Mouse (Mus musculus) CH12.LX (cell line): ENCODE results near the gene Shtn1. TPM values are rescaled to one million over a fixed set of nuclear protein-coding genes. Genes with fewer than 3 reads are reported as not detected.

Source experiments
- DNase-seq: peaks from one replicate; pipeline ENCODE4 v3.0.0-alpha.2; 2013; ENCODE audit errors: extremely low read depth
- H3K27ac ChIP-seq: 2 replicates; pipeline ENCODE4 v1.5.1; 2012; ENCODE audit warnings: low read depth, mild to moderate bottlenecking, control low read depth, moderate library complexity; ENCODE audit not compliant: insufficient read depth
- H3K27me3 ChIP-seq: replicated peaks from 2 replicates; pipeline ENCODE3; 2012; ENCODE audit warnings: inconsistent platforms
- H3K36me3 ChIP-seq, 2 experiments: replicated peaks in 1 of 2; 2 replicates each; pipeline versions ENCODE3 to v1.6.1; 2012; ENCODE audit warnings: inconsistent platforms in 1 of 2, low read length in 1 of 2, mild to moderate bottlenecking in 1 of 2, mixed read lengths in 1 of 2, moderate library complexity in 1 of 2; ENCODE audit not compliant: control insufficient read depth in 1 of 2, insufficient read depth in 1 of 2
- H3K4me1 ChIP-seq, 2 experiments: 2 replicates each; pipeline ENCODE4 v1.6.1; 2012; ENCODE audit warnings: inconsistent platforms in 1 of 2, moderate library complexity in 1 of 2; ENCODE audit not compliant: insufficient read depth in 2 of 2, control insufficient read depth in 1 of 2
- H3K4me2 ChIP-seq: 2 replicates; pipeline ENCODE4 v1.6.1; 2012; ENCODE audit warnings: low read depth, mild to moderate bottlenecking, control low read depth; ENCODE audit not compliant: poor library complexity, insufficient read depth, severe bottlenecking
- H3K4me3 ChIP-seq, 3 experiments: fragments of 150-350 bp in 1 of 3; sonication (generic) in 1 of 3; replicated peaks in 1 of 3; 2 replicates each; pipeline versions ENCODE3 to v1.5.1; 2011 to 2012; ENCODE audit warnings: low read depth in 2 of 3, low read length in 2 of 3, mild to moderate bottlenecking in 2 of 3, moderate library complexity in 2 of 3, control low read depth in 1 of 3, improper control_type of control experiment in 1 of 3, inconsistent platforms in 1 of 3, mixed read lengths in 1 of 3; ENCODE audit not compliant: poor library complexity in 1 of 3
- H3K79me2 ChIP-seq: replicated peaks from 2 replicates; pipeline ENCODE4 v1.6.1; 2012; ENCODE audit warnings: mild to moderate bottlenecking, moderate library complexity; ENCODE audit not compliant: control insufficient read depth, poor library complexity, insufficient read depth, severe bottlenecking; ENCODE audit errors: extremely low read depth
- H3K9ac ChIP-seq: 2 replicates; pipeline ENCODE4 v1.6.1; 2012; ENCODE audit warnings: low read depth, mild to moderate bottlenecking, control low read depth, moderate library complexity; ENCODE audit not compliant: insufficient read depth
- H3K9me3 ChIP-seq: replicated peaks from 2 replicates; pipeline ENCODE3; 2012; ENCODE audit warnings: low read length, inconsistent platforms, mixed read lengths
- CHD1 ChIP-seq: IDR thresholded peaks from 2 replicates; pipeline ENCODE4 v1.6.1; 2012; ENCODE audit warnings: low read depth, low read length, improper control_type of control experiment, inconsistent platforms
- CHD2 ChIP-seq: IDR thresholded peaks from 2 replicates; pipeline ENCODE4 v1.6.1; 2011; ENCODE audit warnings: low read length, improper control_type of control experiment
- CTCF ChIP-seq, 2 experiments: IDR thresholded peaks in 1 of 2; conservative IDR thresholded peaks in 1 of 2; 2 replicates each; pipeline ENCODE4 v1.5.1; 2011 to 2012; ENCODE audit warnings: low read depth in 2 of 2, low read length in 2 of 2, improper control_type of control experiment in 1 of 2, inconsistent platforms in 1 of 2, mild to moderate bottlenecking in 1 of 2, moderate library complexity in 1 of 2
- E2F4 ChIP-seq: IDR thresholded peaks from 2 replicates; pipeline ENCODE4 v1.6.1; 2011; ENCODE audit warnings: low read depth, low read length, improper control_type of control experiment; ENCODE audit not compliant: insufficient replicate concordance
- ETS1 ChIP-seq: conservative IDR thresholded peaks from 2 replicates; pipeline ENCODE4 v1.6.1; 2012; ENCODE audit warnings: low read depth, mild to moderate bottlenecking, inconsistent platforms, low read length, improper control_type of control experiment, moderate library complexity
- GABPA ChIP-seq: IDR thresholded peaks from 2 replicates; pipeline ENCODE4 v1.6.1; 2012; ENCODE audit warnings: low read depth, low read length, improper control_type of control experiment, inconsistent platforms; ENCODE audit not compliant: insufficient replicate concordance
- HCFC1 ChIP-seq: IDR thresholded peaks from 2 replicates; pipeline ENCODE4 v1.6.1; 2012; ENCODE audit warnings: low read depth, mild to moderate bottlenecking, inconsistent platforms, low read length, improper control_type of control experiment
- IRF4 ChIP-seq: IDR thresholded peaks from 2 replicates; pipeline ENCODE4 v1.6.1; 2014; ENCODE audit warnings: low read depth, mild to moderate bottlenecking, inconsistent platforms, low read length, improper control_type of control experiment
- JUN ChIP-seq: IDR thresholded peaks from 2 replicates; pipeline ENCODE4 v1.6.1; 2011; ENCODE audit warnings: low read depth, mild to moderate bottlenecking, low read length, improper control_type of control experiment, moderate library complexity; ENCODE audit not compliant: insufficient read depth
- KAT2A ChIP-seq: IDR thresholded peaks from 2 replicates; pipeline ENCODE4 v1.6.1; 2012; ENCODE audit warnings: low read length, improper control_type of control experiment, inconsistent platforms; ENCODE audit not compliant: insufficient replicate concordance
- MAFK ChIP-seq: IDR thresholded peaks from 2 replicates; pipeline ENCODE4 v1.6.1; 2011; ENCODE audit warnings: low read length, improper control_type of control experiment; ENCODE audit not compliant: insufficient replicate concordance
- MAZ ChIP-seq: IDR thresholded peaks from 2 replicates; pipeline ENCODE4 v1.6.1; 2012; ENCODE audit warnings: low read depth, mild to moderate bottlenecking, inconsistent platforms, low read length, improper control_type of control experiment, moderate library complexity
- MEF2A ChIP-seq: IDR thresholded peaks from 2 replicates; pipeline ENCODE4 v1.6.1; 2014; ENCODE audit warnings: low read depth, mild to moderate bottlenecking, inconsistent platforms, low read length, improper control_type of control experiment, borderline replicate concordance
- MXI1 ChIP-seq: IDR thresholded peaks from 2 replicates; pipeline ENCODE4 v1.6.1; 2011; ENCODE audit warnings: mild to moderate bottlenecking, low read depth, low read length, improper control_type of control experiment
- NELFE ChIP-seq: IDR thresholded peaks from 2 replicates; pipeline ENCODE4 v1.6.1; 2011; ENCODE audit warnings: low read depth, low read length, improper control_type of control experiment
- NRF1 ChIP-seq: IDR thresholded peaks from 2 replicates; pipeline ENCODE4 v1.6.1; 2014; ENCODE audit warnings: low read depth, mild to moderate bottlenecking, inconsistent platforms, low read length, improper control_type of control experiment, moderate library complexity
- PAX5 ChIP-seq: IDR thresholded peaks from 2 replicates; pipeline ENCODE4 v1.6.1; 2012; ENCODE audit warnings: low read length, inconsistent platforms, mixed read lengths
- POLR2A ChIP-seq: IDR thresholded peaks from 2 replicates; pipeline ENCODE4 v1.6.1; 2011; ENCODE audit warnings: low read depth, mild to moderate bottlenecking, improper control_type of control experiment, low read length
- RAD21 ChIP-seq: IDR thresholded peaks from 2 replicates; pipeline ENCODE4 v1.6.1; 2011; ENCODE audit warnings: low read depth, mild to moderate bottlenecking, low read length, improper control_type of control experiment, moderate library complexity
- RCOR1 ChIP-seq: conservative IDR thresholded peaks from 2 replicates; pipeline ENCODE4 v1.6.1; 2012; ENCODE audit warnings: low read depth, mild to moderate bottlenecking, inconsistent platforms, low read length, improper control_type of control experiment
- SMC3 ChIP-seq: IDR thresholded peaks from 2 replicates; pipeline ENCODE4 v1.6.1; 2011; ENCODE audit warnings: low read depth, low read length, improper control_type of control experiment
- USF1 ChIP-seq: IDR thresholded peaks from 2 replicates; pipeline ENCODE4 v1.6.1; 2014; ENCODE audit warnings: low read depth, mild to moderate bottlenecking, inconsistent platforms, low read length, improper control_type of control experiment
- ZC3H11A ChIP-seq: IDR thresholded peaks from 2 replicates; pipeline ENCODE4 v1.6.1; 2012; ENCODE audit warnings: low read depth, mild to moderate bottlenecking, inconsistent platforms, low read length, improper control_type of control experiment
- ZKSCAN1 ChIP-seq: IDR thresholded peaks from 2 replicates; pipeline ENCODE4 v1.6.1; 2012; ENCODE audit warnings: low read depth, inconsistent platforms, low read length, improper control_type of control experiment, borderline replicate concordance
- ZMIZ1 ChIP-seq: IDR thresholded peaks from 2 replicates; pipeline ENCODE4 v1.6.1; 2012; ENCODE audit warnings: low read depth, mild to moderate bottlenecking, inconsistent platforms, low read length, improper control_type of control experiment
- ZNF384 ChIP-seq: IDR thresholded peaks from 2 replicates; pipeline ENCODE4 v1.6.1; 2012; ENCODE audit warnings: low read depth, low read length, improper control_type of control experiment, inconsistent platforms
- dilution Hi-C: fragments of 300-500 bp; cut with MboI; formaldehyde crosslinking; loops from 2 replicates; pipeline ENCODE4 v1.14.3; 2020; ENCODE audit warnings: low sequenced_read_pairs; ENCODE audit not compliant: extremely low pct_unique_long_range_greater_than_20kb, extremely low pct_ligation_motif_present
- in situ Hi-C: fragments of 300-500 bp; cut with MboI; formaldehyde crosslinking; loops from 3 replicates; pipeline ENCODE4 v1.14.3; 2019; ENCODE audit warnings: low sequenced_read_pairs, low pct_ligation_motif_present, low pct_unique_long_range_greater_than_20kb, mixed read lengths
- polyA plus RNA-seq: library from polyadenylated mRNA; unstranded; fragments of >175 nt; gene quantifications from 2 replicates; pipeline ENCODE4 v1.2.1, GENCODE M21; 2012; ENCODE audit warnings: low read depth; ENCODE audit not compliant: insufficient read length
- total RNA-seq, 2 experiments: library from RNA; depleted of rRNA; stranded (reverse); fragments of 300-350 nt in 1 of 2; fragments of >200 nt in 1 of 2; gene quantifications; 2 replicates each; pipeline ENCODE4 v1.2.3; 2012 to 2014

Gene Shtn1
- total and polyA plus RNA-seq, 3 experiments: 6.4 to 20.9 (median 12.1) TPM

DNA sequence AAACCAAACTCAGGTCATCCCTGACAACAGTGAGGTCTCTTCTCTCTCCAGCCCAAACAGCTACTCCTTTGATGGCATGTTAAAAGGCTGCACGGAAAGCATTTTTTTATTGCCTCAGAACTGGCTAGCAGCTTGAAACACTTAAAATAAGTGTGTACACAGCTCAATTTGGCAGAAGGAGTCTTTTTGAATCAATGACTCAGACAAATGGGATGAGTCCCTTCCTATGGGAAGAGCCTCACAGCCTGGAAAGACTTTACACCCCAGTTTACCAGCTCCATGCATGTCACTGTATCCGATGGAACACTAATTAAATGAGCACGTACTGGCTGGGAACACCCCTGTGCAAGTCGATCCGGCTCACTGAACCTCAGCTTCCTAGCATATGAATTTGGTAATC, 12.3 kb downstream of the Shtn1 start:
- H3K36me3 ChIP-seq: peaks cover 0 to 33% of the 10 kb centered on the region in 2 experiments
- TF ChIP-seq CHD2 (no peak), MAZ (no peak), MEF2A (no peak), SMC3 (no peak), KAT2A (no peak), USF1 (no peak)

DNA sequence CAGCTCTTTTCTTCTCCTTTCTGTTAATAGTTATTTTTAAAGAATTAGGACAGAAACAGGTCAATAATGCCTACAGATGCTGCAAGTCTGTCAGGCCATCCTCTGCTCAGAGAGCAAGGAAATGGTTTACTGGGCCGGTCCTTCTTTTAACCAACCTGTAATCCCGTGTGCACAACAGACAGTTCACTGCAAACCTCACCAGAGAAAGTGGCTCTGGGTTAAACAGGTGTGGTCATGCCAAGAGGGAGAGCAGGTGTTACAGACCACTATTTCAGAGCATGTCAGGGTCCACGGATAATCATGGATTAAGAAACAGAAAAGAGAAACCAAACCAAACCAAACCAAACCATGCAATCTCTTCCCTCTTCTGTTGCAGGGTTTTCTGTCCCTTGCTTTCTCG, 17.8 kb downstream of the Shtn1 start:
- Histone ChIP-seq H3K4me1 (no peaks in the 10 kb centered on the region), H3K9ac (no peak overlapping the region), H3K36me3 (peaks cover 0 to 32% of the 10 kb centered on the region in 2 experiments), H3K4me2 (no peak overlapping the region), H3K9me3 (no peaks in the 10 kb centered on the region), H3K27ac (no peak overlapping the region), H3K79me2 (no peaks in the 10 kb centered on the region), H3K27me3 (no peaks in the 10 kb centered on the region), H3K4me3 (no peak overlapping the region)
- no peak for DNase-seq
- in situ Hi-C loops (no loop called here), dilution Hi-C loops (no loop called here)
- TF ChIP-seq ZKSCAN1 (no peak), PAX5 (no peak), MXI1 (no peak), POLR2A (no peak), ZC3H11A (no peak), HCFC1 (no peak), ZMIZ1 (no peak), ZNF384 (no peak), NELFE (no peak)

More for the DNA sequence above, 12.3 kb downstream of the Shtn1 start:
- H3K4me2 ChIP-seq: no peak overlapping the region
- no peaks in the 10 kb centered on the region for H3K27me3 ChIP-seq
- no peak overlapping the region for H3K4me3 ChIP-seq
- H3K27ac ChIP-seq: no peak overlapping the region
- dilution Hi-C loops (no loop called here), in situ Hi-C loops (no loop called here)
- H3K4me1 ChIP-seq: peaks cover 7 to 17% of the 10 kb centered on the region in 2 experiments; a peak in 2 of 4 replicates
- DNase-seq: no peak
- no peaks in the 10 kb centered on the region; the same call in none of the 2 replicates for H3K79me2 ChIP-seq
- H3K9me3 ChIP-seq: peaks cover 5% of the 10 kb centered on the region
- no peak overlapping the region for H3K9ac ChIP-seq

DNA sequence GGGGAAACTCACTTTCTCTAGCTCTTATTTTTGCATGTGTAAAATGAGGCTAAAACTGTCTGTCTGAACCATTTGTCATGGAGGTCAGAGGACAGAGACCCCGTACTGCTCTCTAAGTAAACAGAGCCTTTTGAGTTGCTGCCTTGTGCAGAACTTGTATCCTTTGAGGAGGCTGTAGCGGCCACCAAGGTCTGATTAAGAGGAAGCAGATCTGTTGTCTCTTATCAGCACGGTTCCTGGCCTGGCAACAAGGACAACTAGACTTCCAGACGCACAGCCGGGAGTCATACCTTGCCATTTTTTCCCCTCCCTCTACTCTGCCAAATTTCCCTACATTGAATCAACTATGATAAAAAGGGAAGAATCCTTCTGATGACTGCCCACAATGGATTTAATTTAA, 18.5 kb downstream of the Shtn1 start:
- Histone ChIP-seq H3K27me3 (no peaks in the 10 kb centered on the region), H3K4me1 (0 out of 4 replicates have a peak, but pooled peaks cover 0 to 2% of the 10 kb centered on the region in 2 experiments), H3K27ac (no peak overlapping the region), H3K36me3 (peaks cover 0 to 37% of the 10 kb centered on the region in 2 experiments), H3K79me2 (no peaks in the 10 kb centered on the region), H3K9me3 (no peaks in the 10 kb centered on the region), H3K4me3 (no peak overlapping the region), H3K9ac (no peak overlapping the region), H3K4me2 (no peak overlapping the region)
- DNase-seq: no peak
- dilution Hi-C loops: no loop called here
- in situ Hi-C loops: no loop called here
- TF ChIP-seq SMC3 (no peak), GABPA (no peak), RCOR1 (no peak), POLR2A (no peak), CHD1 (no peak), RAD21 (no peak), PAX5 (no peak), CTCF (conservative IDR thresholded peaks at IDR 0.05 in 1 of 2, IDR thresholded peaks at IDR 0.05 in 1 of 2; ENCODE audit: low read depth in 2 of 2, low read length in 2 of 2) (no peak), IRF4 (no peak), E2F4 (no peak), JUN (no peak), CHD2 (no peak), ETS1 (no peak), MAFK (no peak), NRF1 (no peak), HCFC1 (no peak), MEF2A (no peak), KAT2A (no peak)
